Mouse (Mus musculus) heart, embryonic 13.5 days (tissue): ENCODE measurements around the gene Ctxn1. TPM values are rescaled to one million over a fixed set of nuclear protein-coding genes. Genes with fewer than 3 reads are reported as not detected.
A peak's percentile ranks its signal among the peaks of the same experiment; 100 is the strongest.

Experiments
- ATAC-seq: fragments of 200-750 bp; cut with Nextera tagmentation; 2 replicates; pipeline ENCODE4 v1.8.0; 2017; ENCODE audit warnings: moderate TSS enrichment; ENCODE audit not compliant: insufficient number of reproducible peaks, low FRiP score, low TSS enrichment; ENCODE audit errors: extremely low read depth
- H3K27ac ChIP-seq: fragments of 300-500 bp; sonication (generic); replicated peaks from 2 replicates; pipeline ENCODE4 v1.5.1; 2015; ENCODE audit warnings: moderate library complexity, mild to moderate bottlenecking, inconsistent platforms
- H3K27me3 ChIP-seq: fragments of 300-500 bp; sonication (generic); replicated peaks from 2 replicates; pipeline ENCODE4 v1.6.1; 2015; ENCODE audit warnings: mild to moderate bottlenecking, inconsistent platforms
- H3K36me3 ChIP-seq: fragments of 300-500 bp; sonication (generic); 2 replicates; pipeline ENCODE4 v1.6.1; 2015; ENCODE audit warnings: mild to moderate bottlenecking, inconsistent platforms
- H3K4me1 ChIP-seq: fragments of 300-500 bp; sonication (generic); 2 replicates; pipeline ENCODE4 v1.6.1; 2015; ENCODE audit warnings: inconsistent platforms
- H3K4me2 ChIP-seq: fragments of 300-500 bp; sonication (generic); 2 replicates; pipeline ENCODE4 v1.6.1; 2015; ENCODE audit warnings: inconsistent platforms, mild to moderate bottlenecking, moderate library complexity
- H3K4me3 ChIP-seq: fragments of 300-500 bp; sonication (generic); 2 replicates; pipeline ENCODE4 v1.5.1; 2015; ENCODE audit warnings: moderate library complexity, mild to moderate bottlenecking, inconsistent platforms
- H3K9ac ChIP-seq: fragments of 300-500 bp; sonication (generic); 2 replicates; pipeline ENCODE4 v1.6.1; 2015; ENCODE audit warnings: inconsistent platforms, mild to moderate bottlenecking, moderate library complexity
- H3K9me3 ChIP-seq: fragments of 300-500 bp; sonication (generic); 2 replicates; pipeline ENCODE4 v1.6.1; 2016; ENCODE audit warnings: inconsistent platforms
- WGBS: fragments of 180-500 bp; shearing (Covaris S2); methylation state at CpG from one replicate; pipeline ENCODE4 v1.1.7; 2015; ENCODE audit warnings: mixed read lengths; 5-methylcytosine and 5-hydroxymethylcytosine counted together
- polyA plus RNA-seq: library from polyadenylated mRNA; unstranded; fragments of >200 nt; fragmentation: Nextera tagmentation; extraction: Ambion mirVana; gene quantifications from 2 replicates; pipeline ENCODE4 v1.2.1, GENCODE M21; 2015

Gene Ctxn1
- 35.1 and 38.4 TPM in 2 replicates for polyA plus RNA-seq

DNA sequence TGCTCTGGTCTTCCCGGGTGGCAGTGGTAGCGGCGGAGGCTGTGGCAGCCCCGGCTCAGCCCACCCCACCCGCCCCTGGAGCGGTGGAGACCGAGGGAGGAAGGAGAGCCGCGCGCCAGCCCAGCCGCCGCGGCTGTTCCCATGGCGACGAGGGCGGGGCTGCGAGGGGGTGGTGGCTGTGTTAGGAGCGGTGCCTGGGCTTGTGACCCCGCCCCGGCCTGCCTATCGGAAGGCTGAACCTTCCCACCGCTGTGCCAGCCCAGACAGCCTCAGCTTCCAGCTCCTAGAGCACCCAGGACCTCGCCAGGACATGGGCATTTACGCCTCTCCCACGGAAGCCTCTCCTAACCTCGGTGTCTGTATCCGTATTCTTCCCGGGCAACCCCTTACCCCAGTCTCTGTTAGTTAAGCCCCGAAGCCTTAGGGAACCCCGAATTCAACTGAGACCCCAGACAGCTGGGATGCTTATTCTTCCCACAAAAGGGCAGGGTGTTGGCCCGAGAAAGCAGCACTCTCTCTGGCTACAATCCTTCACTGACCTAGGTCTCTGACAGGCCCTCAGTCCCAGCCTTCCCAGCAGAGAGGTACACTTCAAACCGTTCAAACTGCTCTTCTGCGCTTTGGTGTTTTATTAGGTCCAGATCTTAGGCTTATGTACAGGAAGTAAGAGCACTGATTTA is at the start of gene Ctxn1:
TSS of gene Ctxn1 (minus strand) at position 150 of the 680 bp plus-strand sequence.
- Histone ChIP-seq H3K9me3 (no peaks in the 10 kb centered on the region), H3K9ac (peak within 1 kb of the TSS; percentile 90), H3K36me3 (peaks cover 75% of the 10 kb centered on the region), H3K4me2 (peak within 1 kb of the TSS; percentile 95), H3K4me1 (peaks cover 31% of the 10 kb centered on the region), H3K4me3 (peak within 1 kb of the TSS; percentile 88), H3K27me3 (no peaks in the 10 kb centered on the region), H3K27ac (peak within 1 kb of the TSS; percentile 67)
- peak; percentile 87 for ATAC-seq
- 5% methylated on average over 33 of the region's 33 CpGs for WGBS

DNA sequence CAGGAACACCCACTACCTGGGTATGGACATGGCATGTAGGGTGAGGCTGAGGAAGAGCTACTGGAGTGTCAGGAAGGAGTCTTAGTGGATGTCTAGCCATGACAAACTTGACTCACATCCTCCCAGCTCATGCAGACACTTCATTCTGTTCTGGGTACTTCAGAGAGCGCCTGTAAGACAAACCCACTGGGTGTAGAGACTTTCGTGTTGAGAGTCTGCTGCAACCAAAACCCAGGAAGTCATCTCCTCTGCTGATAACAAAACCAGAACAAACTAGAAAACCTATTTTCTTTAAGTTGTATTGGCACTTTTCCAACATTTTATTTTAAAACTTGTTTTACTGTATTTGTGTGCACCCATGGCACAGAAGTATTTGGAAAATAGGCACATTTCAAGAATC is 46.8 kb upstream of the Ctxn1 start:
- ATAC-seq: no peak
- Histone ChIP-seq H3K36me3 (peaks cover 100% of the 10 kb centered on the region), H3K27ac (no peak overlapping the region), H3K4me2 (no peak overlapping the region), H3K4me1 (peaks cover 7% of the 10 kb centered on the region), H3K27me3 (no peaks in the 10 kb centered on the region), H3K9ac (no peak overlapping the region), H3K9me3 (no peaks in the 10 kb centered on the region), H3K4me3 (no peak overlapping the region)
- 77% methylated on average over 2 of the region's 2 CpGs for WGBS

DNA sequence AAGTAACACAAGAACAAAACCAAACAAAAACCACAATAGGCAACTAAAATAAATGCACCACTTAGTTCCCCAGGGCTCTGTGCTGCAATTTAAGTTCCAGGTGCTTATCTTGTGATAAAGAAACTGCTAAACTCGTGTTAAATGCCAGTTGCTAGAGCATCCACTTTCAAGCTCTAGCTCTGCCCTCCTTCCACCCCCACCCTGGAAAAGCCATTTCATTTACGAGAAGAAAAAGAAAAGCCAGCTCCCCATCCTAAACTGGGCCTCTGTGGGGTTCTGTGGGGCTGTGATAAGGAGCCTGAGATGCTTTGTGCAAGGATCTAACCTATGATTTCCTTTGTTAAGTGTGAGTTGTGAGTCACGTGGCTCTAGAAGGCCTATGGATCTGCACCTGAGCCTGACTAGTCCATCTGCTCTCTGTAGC is 45.1 kb upstream of the Ctxn1 start:
- Histone ChIP-seq H3K27ac (no peak overlapping the region), H3K4me3 (no peak overlapping the region), H3K27me3 (no peaks in the 10 kb centered on the region), H3K9me3 (no peaks in the 10 kb centered on the region), H3K9ac (no peak overlapping the region), H3K4me1 (peaks cover 7% of the 10 kb centered on the region), H3K36me3 (peaks cover 100% of the 10 kb centered on the region), H3K4me2 (no peak overlapping the region)
- no peak for ATAC-seq
- 39% methylated on average over 3 of the region's 3 CpGs for WGBS

DNA sequence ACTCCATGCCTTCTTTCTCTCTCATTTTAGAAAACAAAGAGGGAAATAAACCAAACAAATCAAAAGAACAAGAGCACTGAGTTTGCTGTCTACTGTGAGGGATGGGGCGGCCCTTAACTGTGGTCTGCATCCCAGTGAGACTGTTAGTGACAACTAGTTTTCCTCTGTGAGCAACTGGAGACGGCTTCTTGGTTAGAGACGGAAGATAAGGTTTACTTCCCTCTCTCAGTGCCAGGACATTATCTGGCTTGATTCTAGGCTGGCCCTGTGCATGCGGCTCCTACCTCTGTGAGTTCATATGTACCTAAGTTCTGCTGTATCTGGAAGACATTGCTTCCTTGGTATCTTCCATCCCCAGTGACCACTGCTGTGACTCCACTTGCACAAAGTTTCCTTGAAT is 38.7 kb upstream of the Ctxn1 start:
- whole genome bisulfite sequencing: 71% methylated on average over 4 of the region's 4 CpGs
- no peak for ATAC-seq

DNA sequence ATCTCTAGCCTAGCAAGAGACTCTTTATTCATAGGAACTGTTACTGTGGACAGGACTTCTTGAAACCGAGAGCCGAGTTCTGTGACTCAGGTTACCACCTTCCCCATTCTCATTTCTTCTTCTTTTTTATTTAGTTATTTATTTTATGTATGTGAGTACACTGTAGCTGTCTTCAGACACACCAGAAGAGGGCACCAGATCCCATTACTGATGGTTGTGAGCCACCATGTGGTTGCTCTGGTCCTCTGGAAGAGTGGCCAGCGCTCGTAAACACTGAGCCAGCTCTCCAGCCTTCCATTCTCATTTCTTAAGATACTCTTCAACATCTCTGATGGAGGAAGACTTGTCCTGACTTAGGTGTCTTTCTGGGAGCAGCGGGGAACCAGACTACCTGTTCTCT is 33.7 kb upstream of the Ctxn1 start:
- H3K27me3 ChIP-seq: no peaks in the 10 kb centered on the region
- H3K36me3 ChIP-seq: peaks cover 99% of the 10 kb centered on the region
- H3K4me2 ChIP-seq: no peak overlapping the region
- no peaks in the 10 kb centered on the region for H3K4me1 ChIP-seq
- 89% methylated on average over 5 of the region's 5 CpGs for WGBS
- no peak overlapping the region for H3K9ac ChIP-seq
- H3K9me3 ChIP-seq: no peaks in the 10 kb centered on the region
- H3K27ac ChIP-seq: no peak overlapping the region
- ATAC-seq: no peak
- no peak overlapping the region for H3K4me3 ChIP-seq

More for the DNA sequence above, 38.7 kb upstream of the Ctxn1 start:
- H3K27me3 ChIP-seq: no peaks in the 10 kb centered on the region
- H3K36me3 ChIP-seq: peaks cover 100% of the 10 kb centered on the region
- H3K9me3 ChIP-seq: no peaks in the 10 kb centered on the region
- no peaks in the 10 kb centered on the region for H3K4me1 ChIP-seq
- no peak overlapping the region for H3K4me3 ChIP-seq
- H3K4me2 ChIP-seq: no peak overlapping the region
- H3K9ac ChIP-seq: no peak overlapping the region
- no peak overlapping the region for H3K27ac ChIP-seq

DNA sequence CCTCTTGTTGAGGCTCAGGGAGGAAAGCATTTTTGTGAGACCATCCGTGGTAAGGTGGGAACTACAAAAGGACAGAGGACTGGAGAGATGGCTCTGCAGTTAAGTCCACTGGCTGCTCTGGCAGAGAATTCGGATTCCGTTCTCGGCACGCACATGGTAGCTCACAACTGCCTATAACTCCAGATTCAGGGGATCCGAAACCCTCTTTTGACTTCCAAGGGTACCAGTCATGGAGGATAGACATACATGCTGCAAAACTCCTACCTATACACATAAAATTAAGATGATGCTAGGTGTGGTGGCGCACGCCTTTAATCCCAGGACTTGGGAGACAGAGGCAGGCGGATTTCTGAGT is 17.0 kb upstream of the Ctxn1 start:
- WGBS: 25% methylated on average over 9 of the region's 9 CpGs
- H3K27ac ChIP-seq: peak overlapping the region; percentile 43
- peaks cover 33% of the 10 kb centered on the region for H3K36me3 ChIP-seq
- peak overlapping the region; percentile 79 for H3K4me2 ChIP-seq
- 0 out of 2 replicates have a peak, but pooled peaks have one; percentile 33 for ATAC-seq
- peak overlapping the region; percentile 87 for H3K9ac ChIP-seq
- peak overlapping the region; percentile 70 for H3K4me3 ChIP-seq
- peaks cover 11% of the 10 kb centered on the region for H3K4me1 ChIP-seq
- no peaks in the 10 kb centered on the region for H3K9me3 ChIP-seq
- no peaks in the 10 kb centered on the region for H3K27me3 ChIP-seq

DNA sequence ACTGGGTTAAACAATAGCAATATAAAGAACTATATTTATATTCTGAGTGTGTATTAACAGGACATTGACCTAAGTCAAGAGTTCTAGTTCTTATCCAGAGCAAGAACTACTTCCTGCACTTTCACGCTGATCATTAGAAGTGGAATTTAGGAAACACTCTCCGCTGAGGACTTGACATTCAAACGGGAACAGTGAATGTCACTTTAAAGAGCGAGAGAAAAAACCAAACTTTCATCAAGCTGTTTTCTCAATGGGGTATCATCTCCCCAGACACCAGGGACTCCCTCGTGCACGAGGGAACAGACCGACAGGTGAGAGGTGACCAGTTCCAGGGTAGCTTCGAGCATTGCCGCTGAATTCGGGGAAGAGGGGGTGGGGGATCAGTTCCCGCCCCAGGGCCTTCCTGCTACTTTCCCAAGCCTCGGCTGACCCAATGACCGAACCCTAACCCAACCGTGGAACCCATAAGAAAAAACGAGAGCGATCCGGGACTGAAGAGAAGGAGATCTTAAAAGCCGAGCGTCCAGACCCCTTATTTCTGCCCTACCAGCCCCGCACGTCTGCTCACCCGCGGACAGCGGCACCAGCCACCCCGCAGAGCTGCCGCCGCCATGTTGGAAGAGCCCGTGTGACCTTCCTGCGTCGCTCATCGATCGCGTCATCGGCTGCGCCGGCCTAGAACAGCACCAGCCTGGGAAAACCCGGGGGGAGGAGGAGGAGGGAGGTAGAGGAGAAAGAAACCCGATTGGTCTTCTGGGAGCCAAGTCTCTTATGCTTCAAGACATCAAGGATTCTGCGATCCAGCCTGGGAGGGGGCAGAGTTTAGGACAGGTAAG is 16.4 kb upstream of the Ctxn1 start, which contains the start of gene Timm44:
TSS of gene Timm44 (minus strand) at position 639 of the 836 bp plus-strand sequence.
- ATAC-seq: peak; percentile 89
- Histone ChIP-seq H3K36me3 (peaks cover 39% of the 10 kb centered on the region), H3K27me3 (no peaks in the 10 kb centered on the region), H3K27ac (peak within 1 kb of the TSS; percentile 43), H3K9me3 (no peaks in the 10 kb centered on the region), H3K4me1 (peaks cover 11% of the 10 kb centered on the region), H3K4me3 (peak within 1 kb of the TSS; percentile 70), H3K4me2 (peak within 1 kb of the TSS; percentile 79), H3K9ac (peak within 1 kb of the TSS; percentile 87)
- under 1% methylated on average over 39 of the region's 39 CpGs for WGBS

DNA sequence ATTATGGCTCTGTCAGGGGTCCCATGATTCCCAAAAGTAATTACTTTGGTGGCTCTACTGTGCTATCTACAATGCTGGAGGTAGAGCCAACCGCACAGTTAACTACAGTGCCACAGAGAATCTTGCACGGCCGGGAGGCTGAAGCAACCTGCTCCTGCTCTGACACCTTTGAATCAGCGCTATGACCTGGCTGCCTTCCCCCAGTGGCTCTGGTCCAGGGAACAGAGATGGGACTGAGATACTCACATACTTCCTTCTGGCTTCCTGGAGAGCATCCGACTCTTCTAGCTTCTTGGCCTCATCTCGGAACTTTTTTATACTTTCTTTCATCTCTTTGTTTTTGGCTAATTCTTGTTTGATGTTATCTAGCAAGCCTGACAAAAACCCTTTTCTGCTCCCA is 10.5 kb upstream of the Ctxn1 start:
- Histone ChIP-seq H3K27me3 (no peaks in the 10 kb centered on the region), H3K4me3 (no peak overlapping the region), H3K36me3 (peaks cover 98% of the 10 kb centered on the region), H3K4me2 (no peak overlapping the region), H3K9me3 (no peaks in the 10 kb centered on the region), H3K4me1 (peaks cover 4% of the 10 kb centered on the region; the same call in 1 of the 2 replicates), H3K27ac (no peak overlapping the region), H3K9ac (no peak overlapping the region)
- 92% methylated on average over 6 of the region's 6 CpGs for WGBS
- ATAC-seq: no peak

DNA sequence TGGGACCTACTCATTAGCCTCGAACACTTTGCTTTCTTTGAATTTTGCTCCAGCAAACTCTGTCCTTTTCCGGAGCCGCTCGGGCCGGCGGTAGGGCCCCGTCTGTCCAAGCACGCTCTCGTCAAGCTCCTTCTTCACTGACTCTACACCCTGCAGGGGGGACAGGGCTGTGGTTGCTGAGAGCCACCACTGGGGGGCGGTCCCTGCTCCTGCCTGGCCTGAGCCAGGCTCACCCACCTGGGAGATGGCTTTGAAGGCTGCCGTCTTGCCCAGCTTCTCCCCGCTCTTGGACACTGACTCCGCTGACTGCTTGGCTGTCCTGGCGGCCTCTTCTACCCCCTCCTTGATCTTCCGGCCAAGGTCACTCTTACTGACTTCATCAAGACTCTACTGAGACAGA is 8.6 kb upstream of the Ctxn1 start:
- Histone ChIP-seq H3K4me1 (no peaks in the 10 kb centered on the region), H3K9ac (no peak overlapping the region), H3K9me3 (no peaks in the 10 kb centered on the region), H3K4me3 (no peak overlapping the region), H3K27ac (no peak overlapping the region), H3K27me3 (no peaks in the 10 kb centered on the region), H3K4me2 (no peak overlapping the region), H3K36me3 (peaks cover 100% of the 10 kb centered on the region)
- no peak for ATAC-seq
- 80% methylated on average over 15 of the region's 15 CpGs for WGBS

DNA sequence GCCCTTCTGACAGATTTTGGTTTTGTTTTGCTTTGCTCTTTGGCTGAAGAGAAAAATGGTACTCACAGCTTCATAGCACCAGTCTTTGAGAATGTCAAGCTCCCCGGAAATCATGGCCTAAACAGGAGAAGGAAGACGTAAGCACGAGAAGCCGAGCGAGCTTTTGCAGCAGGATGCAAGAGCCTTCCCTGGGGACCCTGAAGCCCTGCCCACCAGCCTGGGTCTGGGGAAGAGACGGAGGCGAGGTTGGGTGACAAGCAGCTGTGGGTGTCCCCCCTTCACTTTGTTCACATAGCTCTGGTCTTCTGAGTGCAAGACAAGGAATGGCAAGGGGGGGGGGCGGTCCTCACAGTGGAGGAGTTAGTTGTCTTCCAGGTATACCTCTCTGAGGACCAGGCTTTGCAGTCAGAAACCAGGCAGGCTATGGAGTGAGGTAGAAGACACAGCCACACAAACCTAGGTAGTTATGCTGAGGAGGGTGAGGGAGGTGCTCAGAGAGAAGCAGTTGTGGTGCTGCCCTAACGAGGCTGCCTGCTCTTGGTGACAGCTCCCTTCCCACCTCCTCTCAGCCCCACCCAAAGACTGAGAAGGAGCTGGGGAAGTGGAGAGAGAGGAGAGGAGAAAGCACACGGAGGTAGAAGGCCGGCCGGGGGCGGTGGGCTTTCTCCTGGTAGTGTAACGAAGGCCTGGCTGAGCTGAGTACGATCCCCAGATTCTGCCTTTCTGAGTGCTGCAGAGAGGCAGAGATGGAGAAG is 6.3 kb upstream of the Ctxn1 start:
- 85% methylated on average over 15 of the region's 15 CpGs for WGBS
- ATAC-seq: no peak
- peaks cover 100% of the 10 kb centered on the region for H3K36me3 ChIP-seq
- H3K4me2 ChIP-seq: no peak overlapping the region
- H3K27me3 ChIP-seq: no peaks in the 10 kb centered on the region
- H3K27ac ChIP-seq: no peak overlapping the region
- no peak overlapping the region for H3K9ac ChIP-seq
- H3K4me1 ChIP-seq: no peaks in the 10 kb centered on the region
- no peaks in the 10 kb centered on the region for H3K9me3 ChIP-seq
- H3K4me3 ChIP-seq: no peak overlapping the region
